Mouse (Mus musculus) kidney, adult 2 months (tissue): ENCODE data around the gene Lrrc46. TPM values are rescaled to one million over a fixed set of nuclear protein-coding genes. Genes with fewer than 3 reads are reported as not detected.

Experiments
- DNase-seq: peaks from one replicate; pipeline ENCODE4 v3.0.0; 2021
- H3K27ac ChIP-seq: fragments of 200-500 bp; 2 replicates; pipeline ENCODE4 v1.5.1; 2012; ENCODE audit warnings: low read depth, low read length, control low read depth, inconsistent platforms; ENCODE audit not compliant: insufficient read depth
- H3K27me3 ChIP-seq: fragments of 200-500 bp; replicated peaks from 2 replicates; pipeline ENCODE4 v1.6.1; 2012; ENCODE audit warnings: mild to moderate bottlenecking, moderate library complexity, low read length, inconsistent platforms; ENCODE audit not compliant: control insufficient read depth, insufficient read depth
- H3K36me3 ChIP-seq: fragments of 200-500 bp; 2 replicates; pipeline ENCODE4 v1.6.1; 2012; ENCODE audit warnings: mild to moderate bottlenecking, moderate library complexity, low read length, inconsistent platforms; ENCODE audit not compliant: control insufficient read depth, insufficient read depth
- H3K4me1 ChIP-seq: fragments of 200-500 bp; 2 replicates; pipeline ENCODE4 v1.6.1; 2011; ENCODE audit warnings: low read length; ENCODE audit not compliant: control insufficient read depth, insufficient read depth
- H3K4me3 ChIP-seq: fragments of 200-500 bp; 2 replicates; pipeline ENCODE4 v1.5.1; 2011; ENCODE audit warnings: mild to moderate bottlenecking, low read depth, low read length, control low read depth; ENCODE audit not compliant: insufficient read depth
- CTCF ChIP-seq: fragments of 200-500 bp; conservative IDR thresholded peaks from 2 replicates; pipeline ENCODE4 v1.5.1; 2011; ENCODE audit warnings: low read depth, mild to moderate bottlenecking, control low read depth, low read length, moderate library complexity, mixed read lengths; ENCODE audit not compliant: insufficient read depth, insufficient read length
- POLR2A ChIP-seq: fragments of 200-500 bp; IDR thresholded peaks from one replicate; pipeline ENCODE4 v1.6.1; 2011; ENCODE audit warnings: low read depth, low read length, control low read depth
- WGBS: fragments of 180-500 bp; shearing (Covaris S2); methylation state at CpG from one replicate; pipeline ENCODE4 v1.1.7; 2018; 5-methylcytosine and 5-hydroxymethylcytosine counted together
- polyA plus RNA-seq: library from polyadenylated mRNA; depleted of rRNA; stranded (reverse); fragments of >200 nt; gene quantifications from 2 replicates; pipeline ENCODE4 v1.2.3, GENCODE M21; 2012

Lrrc46 gene
- polyA plus RNA-seq, 1 experiment: 2.5 TPM

DNA sequence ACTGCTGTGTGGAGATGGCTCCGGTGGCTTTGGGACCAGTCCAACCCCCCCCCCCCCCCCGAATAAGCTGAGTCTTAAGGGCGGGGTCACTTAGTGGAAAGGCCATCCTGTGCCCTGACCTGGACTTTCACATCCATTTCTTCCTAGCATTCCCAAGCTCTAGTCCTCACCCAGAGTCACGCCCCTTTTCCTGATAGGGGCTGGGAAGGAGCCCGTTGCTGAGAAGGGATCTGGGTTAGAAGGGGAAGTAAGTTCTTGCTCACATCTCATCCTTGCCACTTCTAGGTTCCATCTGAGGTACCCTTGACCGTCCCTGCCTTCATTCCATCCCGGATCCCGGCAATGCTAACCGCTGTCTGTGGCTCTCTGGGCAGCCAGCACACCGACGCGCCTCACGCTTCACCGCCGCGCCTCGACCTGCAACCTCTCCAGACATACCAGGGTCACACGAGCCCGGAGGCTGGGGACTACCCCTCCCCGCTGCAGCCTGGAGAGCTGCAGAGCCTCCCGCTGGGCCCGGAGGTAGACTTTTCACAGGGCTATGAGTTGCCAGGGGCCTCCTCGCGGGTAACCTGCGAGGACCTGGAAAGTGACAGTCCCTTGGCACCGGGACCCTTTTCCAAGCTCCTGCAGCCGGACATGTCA lies 20.0 kb downstream of the Lrrc46 start:
- no peak overlapping the region for H3K27ac ChIP-seq
- H3K27me3 ChIP-seq: peaks cover 5% of the 10 kb centered on the region
- H3K36me3 ChIP-seq: no peaks in the 10 kb centered on the region
- WGBS: 2% methylated on average over 27 of the region's 27 CpGs
- TF ChIP-seq POLR2A: no peak
- no peak for TF ChIP-seq CTCF
- no peaks in the 10 kb centered on the region for H3K4me1 ChIP-seq
- peak; percentile 17 for DNase-seq
- H3K4me3 ChIP-seq: peak overlapping the region; percentile 50

DNA sequence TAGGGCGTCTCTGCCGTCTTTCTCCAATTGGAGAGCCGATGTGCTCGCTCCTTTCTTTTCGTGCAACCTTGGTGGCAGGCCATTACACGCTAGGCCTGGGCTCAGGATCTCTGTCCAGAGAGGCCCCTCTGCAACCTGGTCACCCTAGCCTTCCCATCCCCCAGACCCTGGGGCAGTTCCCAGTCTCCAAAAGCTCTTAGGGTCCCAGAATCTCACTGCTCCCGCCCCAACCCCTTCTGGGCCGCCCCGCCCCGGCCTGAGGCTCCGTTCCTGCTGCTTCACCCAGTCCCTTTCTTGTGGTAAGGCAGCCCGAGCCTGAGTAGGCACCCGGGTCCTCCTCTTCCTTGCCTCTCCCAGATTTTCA lies 21.9 kb downstream of the Lrrc46 start:
- TF ChIP-seq POLR2A (no peak), CTCF (no peak)
- DNase-seq: no peak
- H3K27me3 ChIP-seq: peaks cover 5% of the 10 kb centered on the region
- H3K4me1 ChIP-seq: no peaks in the 10 kb centered on the region
- WGBS: 41% methylated on average over 13 of the region's 13 CpGs
- no peaks in the 10 kb centered on the region for H3K36me3 ChIP-seq
- no peak overlapping the region for H3K27ac ChIP-seq
- no peak overlapping the region for H3K4me3 ChIP-seq

DNA sequence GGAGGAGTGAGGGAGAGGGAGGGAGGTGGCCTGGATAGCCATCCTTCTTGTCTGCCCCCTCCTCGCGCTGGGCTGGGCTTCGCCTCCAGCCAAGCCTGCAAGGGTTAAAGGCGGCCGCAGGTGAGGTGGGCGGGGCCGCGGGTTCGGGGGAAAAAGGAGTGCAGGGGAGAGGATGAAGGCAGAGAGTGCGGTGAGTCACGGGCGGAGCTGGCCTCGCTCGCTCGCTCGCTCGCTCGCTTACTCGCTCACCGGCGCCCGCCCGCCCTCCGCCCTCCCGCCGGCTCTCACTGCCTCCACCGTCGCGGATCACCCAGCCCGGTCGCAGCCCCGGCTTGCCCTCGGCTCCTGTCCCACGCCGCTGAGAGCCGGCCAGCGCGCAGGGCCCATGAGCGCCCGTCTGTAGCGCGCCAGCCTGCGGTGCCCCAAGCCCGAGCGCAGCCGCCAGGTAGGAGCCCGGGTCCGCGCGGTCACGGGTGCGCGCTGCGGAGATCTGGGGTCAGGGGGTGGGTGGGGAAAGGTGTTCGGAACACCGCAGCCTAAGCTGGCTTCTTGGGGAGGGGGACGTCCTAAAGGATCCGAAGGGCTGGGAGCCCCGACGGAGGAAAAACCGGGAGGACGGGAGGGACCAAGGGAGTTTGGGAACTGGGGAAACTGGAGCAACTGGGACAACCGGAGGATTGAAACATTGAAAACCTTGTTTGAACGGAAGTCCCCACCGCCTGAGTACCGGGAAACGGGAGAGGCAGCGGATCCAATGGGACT lies 22.4 kb downstream of the Lrrc46 start:
- Histone ChIP-seq H3K27me3 (peaks cover 5% of the 10 kb centered on the region), H3K27ac (no peak overlapping the region), H3K4me3 (peak overlapping the region; percentile 18), H3K36me3 (no peaks in the 10 kb centered on the region), H3K4me1 (no peaks in the 10 kb centered on the region)
- DNase-seq: no peak
- TF ChIP-seq CTCF: no peak
- TF ChIP-seq POLR2A: no peak
- WGBS: 4% methylated on average over 68 of the region's 68 CpGs

DNA sequence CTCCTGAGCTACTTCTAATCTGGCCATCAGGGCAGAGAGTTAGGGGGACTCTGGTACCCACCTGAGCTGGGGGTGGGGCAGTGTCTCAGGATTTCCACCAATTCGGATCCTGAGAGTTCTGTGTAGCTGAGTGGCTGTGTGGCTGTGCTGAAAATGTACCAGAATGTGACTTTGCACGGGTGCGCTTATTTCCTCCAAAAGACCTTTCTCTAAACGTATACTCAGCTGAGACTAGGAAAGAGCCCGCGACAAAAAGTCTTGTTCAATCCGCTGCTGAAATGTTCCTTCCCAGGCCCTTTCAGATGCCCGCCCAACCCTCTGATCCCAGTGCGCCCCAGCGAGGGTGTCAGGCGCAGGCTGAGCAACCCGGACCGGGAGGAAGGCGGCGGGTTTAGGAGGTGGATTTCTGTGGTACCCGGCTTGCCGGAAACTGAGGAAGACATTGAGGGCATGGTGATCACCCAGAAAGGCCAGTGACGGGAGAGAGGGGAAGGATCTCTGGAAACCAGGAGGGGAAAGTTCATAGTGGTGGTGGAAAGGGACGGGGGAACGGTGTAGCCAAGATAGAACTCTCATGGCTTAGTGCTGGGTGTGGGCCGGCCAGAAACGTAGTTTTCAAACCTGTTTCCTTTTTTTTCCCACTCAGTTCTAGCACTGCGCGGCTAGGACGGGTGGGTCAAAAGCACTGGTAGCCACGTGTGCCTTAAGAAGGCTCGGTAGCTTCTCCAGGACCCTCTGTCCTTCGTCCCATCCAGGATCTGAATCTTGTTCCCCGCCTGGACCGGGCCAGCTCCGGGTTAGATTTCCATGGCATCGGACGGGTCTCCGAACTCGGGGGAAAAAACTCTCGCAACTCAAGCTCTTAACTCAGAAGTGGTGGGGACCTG lies 23.3 kb downstream of the Lrrc46 start:
- Histone ChIP-seq H3K27me3 (peaks cover 5% of the 10 kb centered on the region), H3K4me1 (no peaks in the 10 kb centered on the region), H3K4me3 (peak overlapping the region; percentile 18; the same call in 1 of the 2 replicates), H3K27ac (no peak overlapping the region), H3K36me3 (no peaks in the 10 kb centered on the region)
- DNase-seq: no peak
- 4% methylated on average over 36 of the region's 36 CpGs for WGBS
- TF ChIP-seq CTCF (no peak), POLR2A (no peak)

DNA sequence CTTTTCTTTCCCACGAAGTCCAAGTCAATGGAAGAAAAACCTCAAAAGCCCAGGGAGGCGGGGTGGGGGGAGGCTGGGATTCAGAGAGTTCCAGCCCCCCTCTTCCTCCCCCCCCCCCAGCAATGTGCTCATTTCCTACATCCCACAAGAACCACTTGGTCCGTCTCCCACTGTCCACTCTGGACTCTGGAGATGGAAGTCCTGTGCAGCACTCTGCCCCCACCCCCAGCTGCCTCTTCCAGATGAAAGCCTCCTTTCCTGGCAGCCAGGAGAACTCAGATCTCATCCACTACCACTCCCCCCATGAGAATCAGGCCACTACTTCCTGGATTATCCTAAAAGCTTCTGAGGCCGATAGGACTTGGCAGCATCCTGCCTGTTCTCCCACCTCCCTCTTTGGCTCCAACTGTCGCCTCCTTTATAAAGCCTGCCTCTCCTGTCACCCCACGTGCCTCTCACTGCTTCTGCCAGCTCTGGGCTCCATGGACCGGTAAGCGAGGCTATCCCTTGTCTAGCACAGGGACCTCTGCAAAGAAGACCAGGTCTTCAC lies 28.0 kb downstream of the Lrrc46 start, which contains the start of gene Sp6:
Gene Sp6 (plus strand): TSS at position 274 of the 550 bp plus-strand sequence.
- H3K4me3 ChIP-seq: no peak within 1 kb of the TSS
- no peaks in the 10 kb centered on the region for H3K4me1 ChIP-seq

DNA sequence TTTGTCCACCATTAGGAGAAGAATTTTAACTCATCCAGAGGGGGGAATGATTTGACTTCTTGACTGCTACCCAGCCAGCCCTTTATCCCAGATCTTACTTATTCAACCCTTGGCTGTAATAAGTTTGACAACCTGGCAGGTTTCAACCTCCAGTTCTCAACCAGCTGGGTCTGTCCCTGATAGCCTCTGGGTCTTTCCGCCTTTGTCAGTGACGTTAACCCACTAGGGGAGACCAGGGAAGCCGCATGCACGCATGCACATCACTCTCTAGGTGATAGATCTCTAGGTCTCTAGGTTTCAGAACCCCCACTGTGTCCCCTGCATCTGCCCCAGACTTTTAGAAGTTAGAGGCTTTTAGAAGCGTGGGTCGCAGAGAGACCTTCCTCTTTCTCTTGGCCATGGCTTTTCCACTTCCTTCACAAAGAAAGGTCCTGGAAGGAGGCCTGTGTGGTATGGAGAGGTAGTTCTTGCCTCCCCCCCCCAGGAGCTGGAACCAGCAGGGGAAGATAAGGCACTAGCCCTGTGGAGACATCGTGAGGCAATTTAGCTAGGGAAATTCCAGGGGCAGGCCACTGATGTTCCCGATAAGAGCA lies 31.9 kb downstream of the Lrrc46 start:
- Histone ChIP-seq H3K27ac (no peak overlapping the region), H3K4me1 (no peaks in the 10 kb centered on the region), H3K4me3 (no peak overlapping the region), H3K36me3 (no peaks in the 10 kb centered on the region), H3K27me3 (no peaks in the 10 kb centered on the region)
- WGBS: 74% methylated on average over 8 of the region's 8 CpGs
- TF ChIP-seq CTCF: no peak
- TF ChIP-seq POLR2A: no peak
- DNase-seq: no peak

More for the DNA sequence above, 28.0 kb downstream of the Lrrc46 start, which contains the start of gene Sp6:
- no peak for TF ChIP-seq CTCF
- Histone ChIP-seq H3K27me3 (peaks cover under 1% of the 10 kb centered on the region; the same call in 1 of the 2 replicates), H3K27ac (no peak within 1 kb of the TSS), H3K36me3 (no peaks in the 10 kb centered on the region)
- 28% methylated on average over 8 of the region's 8 CpGs for WGBS
- no peak for DNase-seq
